Mouse (Mus musculus) gastrocnemius, adult 18-20 months (tissue): ENCODE results near the gene Axin1. TPM values are rescaled to one million over a fixed set of nuclear protein-coding genes. Genes with fewer than 3 reads are reported as not detected.
"Not testable (repeated sequence)": the region's sequence is repeated elsewhere in the genome, so short reads cannot be mapped to it uniquely, and the experiment has no call there.

Experiments used
- DNase-seq: peaks from one replicate; pipeline ENCODE4 v3.0.0; 2021; ENCODE audit warnings: low spot score
- total RNA-seq, 2 experiments: library from RNA; stranded (reverse); gene quantifications; 2 replicates each; pipeline ENCODE4 v1.2.3; 2021

Axin1 gene
- total RNA-seq, 2 experiments from 2014 or later = 15.7 to 18.2 TPM

DNA sequence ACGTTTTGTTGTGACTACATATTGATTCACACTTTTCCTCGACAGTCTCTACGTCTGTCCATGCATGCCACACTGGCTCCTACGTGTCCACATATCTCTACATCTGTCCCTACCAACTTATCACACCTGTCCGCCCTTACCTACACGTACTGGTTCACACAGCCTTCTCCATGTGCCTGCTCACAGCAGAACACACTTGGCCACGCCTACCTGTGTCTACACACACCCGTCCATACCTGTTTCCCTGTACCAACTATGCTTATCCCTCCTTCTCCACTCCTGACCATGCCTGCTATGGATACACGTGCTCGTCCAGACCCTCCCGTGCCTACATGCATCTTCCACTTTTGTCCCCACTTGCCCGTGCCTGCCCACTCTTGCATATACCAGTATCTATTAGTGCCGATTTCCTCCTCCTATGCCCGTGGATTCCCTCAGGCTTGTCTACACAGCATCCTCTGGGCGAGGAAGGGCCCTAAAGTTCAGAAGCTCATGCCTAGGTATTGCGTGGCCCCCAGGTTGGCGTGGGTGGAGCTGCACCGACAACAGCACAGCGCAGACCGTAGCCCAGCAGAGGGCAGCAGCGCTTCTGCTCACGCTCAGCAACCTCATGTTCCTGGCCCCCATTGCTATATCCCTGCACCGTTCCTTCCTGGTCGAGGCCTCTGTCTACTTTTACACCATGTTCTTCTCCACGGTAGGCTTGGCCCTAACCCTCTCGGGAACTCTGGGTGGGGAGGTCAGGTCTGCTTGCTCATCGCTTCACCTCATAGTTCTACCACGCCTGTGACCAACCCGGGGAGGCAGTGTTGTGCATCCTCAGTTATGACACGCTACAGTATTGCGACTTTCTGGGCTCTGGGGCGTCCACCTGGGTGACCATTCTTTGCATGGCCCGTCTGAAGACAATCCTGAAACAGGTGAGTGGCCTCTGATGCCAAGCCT, 18.4 kb upstream of the Axin1 start:
- DNase-seq = peak; percentile 45

DNA sequence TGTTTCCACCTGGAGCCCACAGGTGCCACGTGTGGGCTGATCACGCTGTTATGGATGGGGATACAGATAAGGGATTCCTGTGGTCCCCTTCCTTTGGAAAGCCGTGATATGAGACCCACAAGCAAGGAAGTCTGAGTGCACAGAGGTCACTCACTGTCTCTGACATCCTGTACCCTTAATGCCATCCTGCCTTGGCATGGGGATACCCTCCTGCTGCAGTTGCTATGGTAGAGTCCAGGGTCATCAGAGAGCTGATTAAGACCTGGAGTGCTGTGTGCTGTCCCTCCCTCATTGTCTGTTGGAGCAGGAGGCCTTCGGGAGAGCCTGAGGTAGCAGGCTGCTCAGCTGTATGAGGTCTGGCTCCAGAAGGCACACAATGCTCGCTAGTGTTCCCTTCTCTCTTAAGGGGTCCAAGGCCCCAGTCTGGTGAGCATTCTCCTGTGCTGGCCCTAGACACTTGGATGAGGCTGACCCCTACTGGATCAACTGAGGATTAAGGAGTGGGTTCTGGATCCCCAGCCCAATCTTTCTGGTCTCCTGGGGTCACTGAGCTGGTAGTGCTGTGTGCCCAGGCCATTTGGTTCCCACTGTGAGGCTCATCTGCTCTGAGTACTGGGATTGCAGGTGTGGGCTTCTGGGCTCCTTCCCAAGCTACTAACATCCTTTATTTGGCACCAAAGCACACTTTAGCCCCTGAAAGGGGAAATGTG, 15.9 kb upstream of the Axin1 start:
- no peak for DNase-seq

DNA sequence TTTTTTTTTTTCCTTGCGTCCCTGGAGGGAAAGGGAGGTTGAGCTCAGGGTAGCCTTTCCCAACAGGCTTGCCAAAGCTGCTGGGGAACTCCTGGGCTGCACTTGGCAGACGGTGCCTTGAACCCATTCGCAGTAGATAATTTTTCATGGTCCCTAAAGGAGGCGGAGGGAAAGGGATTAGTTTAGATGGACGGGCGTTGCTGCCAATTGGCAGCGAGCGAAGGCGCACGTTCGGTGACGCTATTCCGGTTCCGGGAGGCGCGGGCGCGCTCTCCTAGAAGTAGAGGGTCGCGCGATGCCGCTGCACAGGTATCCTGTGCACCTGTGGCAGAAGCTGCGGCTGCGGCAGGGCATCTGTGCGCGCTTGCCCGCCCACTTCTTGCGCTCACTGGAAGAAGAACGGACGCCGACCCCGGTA, 15.2 kb upstream of the Axin1 start, which contains the start of gene Mrpl28:
Gene Mrpl28, plus strand, starts transcription at position 234 of the 418 bp plus-strand sequence.
- DNase-seq = peak; percentile 94

GRCm38 (mm10) chr17:26124560-26124959, 13.9 kb upstream of the Axin1 start:
- no peak for DNase-seq

DNA sequence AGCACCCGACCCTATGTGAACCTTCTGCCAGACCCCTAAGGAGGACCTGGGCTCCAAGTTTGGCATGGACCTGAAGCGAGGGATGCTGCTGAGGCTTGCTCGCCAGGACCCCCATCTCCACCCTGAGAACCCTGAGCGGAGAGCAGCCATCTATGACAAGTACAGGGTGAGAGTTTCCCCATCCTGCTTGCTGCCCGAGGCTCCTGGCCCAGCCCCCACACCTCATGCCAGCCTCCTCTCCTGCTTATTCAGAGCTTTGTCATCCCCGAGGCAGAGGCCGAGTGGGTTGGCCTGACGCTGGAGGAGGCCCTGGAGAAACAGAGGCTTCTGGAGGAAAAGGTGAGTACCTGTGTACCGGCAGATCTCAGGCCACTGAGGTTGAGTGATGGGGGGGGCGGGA, 13.3 kb upstream of the Axin1 start:
- DNase-seq = no peak

- no peak for DNase-seq
Measured at GRCm38 (mm10) chr17:26131062-26131732, 7.3 kb upstream of the Axin1 start.

- no peak for DNase-seq
Measured at GRCm38 (mm10) chr17:26131856-26132853, 6.3 kb upstream of the Axin1 start.

GRCm38 (mm10) chr17:26137106-26137750, 1.3 kb upstream of the Axin1 start:
- no peak for DNase-seq

GRCm38 (mm10) chr17:26137751-26138130, 747 bp upstream of the Axin1 start:
- no peak for DNase-seq

- no peak for DNase-seq
Measured at GRCm38 (mm10) chr17:26138901-26139381, 453 bp downstream of the Axin1 start.

DNA sequence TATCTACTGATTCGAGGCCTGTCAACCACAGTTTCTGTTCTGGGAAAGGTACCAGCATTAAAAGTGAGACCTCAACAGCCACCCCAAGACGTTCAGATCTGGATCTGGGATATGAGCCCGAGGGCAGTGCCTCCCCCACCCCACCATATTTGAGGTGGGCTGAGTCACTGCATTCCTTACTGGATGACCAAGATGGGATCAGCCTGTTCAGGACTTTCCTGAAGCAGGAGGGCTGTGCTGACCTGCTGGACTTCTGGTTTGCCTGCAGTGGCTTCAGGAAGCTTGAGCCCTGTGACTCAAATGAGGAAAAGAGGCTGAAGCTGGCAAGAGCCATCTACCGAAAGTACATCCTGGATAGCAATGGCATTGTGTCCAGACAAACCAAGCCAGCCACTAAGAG, 4.3 kb downstream of the Axin1 start:
- DNase-seq = no peak

DNA sequence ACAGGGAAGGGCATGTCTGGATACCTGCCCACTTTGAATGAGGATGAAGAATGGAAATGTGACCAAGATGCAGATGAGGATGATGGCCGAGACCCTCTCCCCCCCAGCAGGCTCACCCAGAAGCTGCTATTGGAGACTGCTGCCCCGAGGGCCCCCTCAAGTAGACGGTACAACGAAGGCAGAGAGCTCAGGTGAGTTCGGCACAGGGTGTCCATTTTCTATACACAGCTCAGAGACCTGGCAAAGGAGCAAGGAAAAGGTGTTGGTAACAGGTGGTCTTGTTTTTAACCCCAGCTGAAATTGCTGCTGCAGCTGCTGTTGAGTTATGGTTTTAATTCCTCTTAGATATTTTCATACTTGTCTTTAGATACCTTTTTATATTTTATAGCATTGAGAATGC, 4.9 kb downstream of the Axin1 start:
- DNase-seq = no peak

GRCm38 (mm10) chr17:26149056-26149455, 10.6 kb downstream of the Axin1 start:
- DNase-seq = no peak

DNA sequence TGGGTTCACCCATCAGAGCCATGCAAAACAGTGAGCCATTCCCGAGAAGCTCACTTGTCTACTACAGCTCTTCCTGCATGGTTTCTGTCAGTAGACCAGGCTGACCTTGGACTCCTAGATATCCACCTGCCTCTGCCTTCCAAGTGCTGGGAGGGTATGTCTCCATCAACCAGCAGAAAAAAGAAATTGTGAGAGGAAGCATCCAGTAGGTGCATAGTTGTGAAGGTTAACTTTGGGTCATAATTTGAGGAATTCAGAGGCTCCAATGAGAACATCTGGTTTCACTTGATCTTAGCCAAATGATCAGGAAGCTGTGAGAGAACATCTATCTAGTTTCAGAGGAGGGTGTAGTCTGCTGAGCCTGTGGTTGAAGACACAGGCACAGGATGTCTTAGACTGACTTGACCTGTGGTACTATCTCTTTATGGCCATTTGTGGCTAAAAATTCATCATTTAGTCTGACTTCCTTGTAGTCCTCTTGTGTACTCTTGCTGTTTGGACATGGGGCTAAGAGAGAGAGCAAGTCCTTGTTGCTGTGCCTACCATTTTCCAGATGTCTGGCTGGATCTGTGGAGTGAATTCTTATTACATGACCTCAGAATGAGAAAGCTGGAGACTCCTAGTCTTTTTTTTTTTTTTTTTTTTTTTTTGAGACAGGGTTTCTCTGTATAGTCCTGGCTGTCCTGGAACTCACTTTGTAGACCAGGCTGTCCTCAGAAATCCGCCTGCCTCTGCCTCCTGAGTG, 13.6 kb downstream of the Axin1 start:
- peak; percentile 6 for DNase-seq

GRCm38 (mm10) chr17:26162736-26163135, 24.2 kb downstream of the Axin1 start:
- no peak for DNase-seq

DNA sequence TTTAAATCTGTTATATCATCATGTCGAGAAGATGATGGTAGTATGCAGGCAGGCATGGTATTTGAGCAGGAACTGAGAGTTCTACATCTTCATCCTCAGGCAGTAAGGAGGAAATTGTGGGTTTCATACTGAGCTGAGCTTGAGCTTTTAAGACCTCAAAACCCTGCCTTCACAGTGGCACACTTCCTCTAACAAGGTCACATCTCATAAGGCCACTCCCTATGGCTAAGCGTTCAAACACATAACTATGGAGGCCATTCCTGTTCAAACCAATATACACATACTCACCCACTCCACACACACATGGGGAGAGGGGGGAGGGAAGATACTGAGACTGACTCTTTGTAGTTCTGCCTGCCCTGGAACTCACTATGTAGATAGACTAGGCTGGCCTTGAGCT, 29.6 kb downstream of the Axin1 start:
- DNase-seq = no peak

- DNase-seq = not testable (repeated sequence)
Measured at GRCm38 (mm10) chr17:26175248-26175647, 36.8 kb downstream of the Axin1 start.

- no peak for DNase-seq
Measured at GRCm38 (mm10) chr17:26178611-26179010, 40.1 kb downstream of the Axin1 start.

DNA sequence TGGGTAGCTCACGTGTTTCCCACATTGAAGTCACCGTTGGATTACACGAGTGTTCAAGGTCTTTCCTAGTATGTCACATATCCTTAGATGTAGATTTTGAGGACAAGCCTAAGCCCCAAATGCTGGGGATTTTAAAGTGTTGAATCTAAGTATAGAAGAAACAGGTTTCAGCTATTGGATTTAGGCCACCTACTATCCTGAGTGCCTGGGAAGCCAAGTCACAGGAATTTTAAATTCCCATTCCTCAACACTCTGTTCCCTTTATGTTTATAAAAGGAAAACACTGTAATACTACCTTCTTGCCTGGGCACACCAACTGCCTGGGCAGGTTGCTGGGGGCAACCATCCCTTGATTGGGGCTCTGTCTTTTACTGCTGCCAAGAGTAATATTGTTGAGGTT, 42.7 kb downstream of the Axin1 start:
- DNase-seq = no peak
